In the genomic region with DNA sequence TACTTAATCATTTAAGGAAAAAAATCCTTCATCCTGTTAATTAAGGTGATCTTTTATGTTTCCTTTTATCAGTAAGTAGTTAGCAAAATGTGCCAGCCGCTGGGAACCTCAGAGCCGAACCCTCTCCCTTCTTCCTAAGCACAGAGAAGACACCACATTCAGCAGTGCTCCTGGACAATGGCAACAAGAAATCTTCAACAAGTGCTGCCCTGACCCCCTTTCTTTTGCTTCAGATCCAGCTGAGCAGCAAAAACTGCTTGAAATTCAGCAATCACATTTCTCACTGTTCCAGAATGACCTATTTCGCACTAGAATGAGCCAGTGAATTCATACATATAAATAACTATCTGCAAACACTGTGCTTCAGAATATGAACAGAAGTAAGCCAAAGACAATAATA, we compare ENCODE assay signal across 29 mouse cellular contexts.
DNase-seq lines count a peak whose midpoint lies in the region; ATAC-seq and TF ChIP-seq lines count a peak whose summit lies in the region.
"Had no signal": no experiment of that assay in that cellular context is flagged by ENCODE, and none has a peak within 500 bp of the region (broad histone marks: within the 10 kb centered on the region; RNA-seq: fewer than 3 reads in every experiment).

No protein-coding gene starts in this region.

- no peak overlapping the region for H3K4me2 ChIP-seq in midbrain, embryonic 11.5 days
- H3K4me2 ChIP-seq in midbrain, embryonic 15.5 days, result no peak overlapping the region
- H3K4me2 ChIP-seq: embryonic facial prominence, embryonic 13.5 days; heart, embryonic 11.5 days; hindbrain, embryonic 12.5 days; hindbrain, embryonic 15.5 days; intestine, embryonic 15.5 days had no signal

- no peak overlapping the region for H3K4me3 ChIP-seq in midbrain, embryonic 11.5 days (ENCODE audit: low read depth, low read length)
- H3K4me3 ChIP-seq in midbrain, embryonic 15.5 days, result no peak overlapping the region
- H3K4me3 ChIP-seq: embryonic facial prominence, embryonic 10.5 days; embryonic facial prominence, embryonic 13.5 days; erythroblast, embryonic 14.5 days; gastrocnemius, adult 2 months; hindbrain, embryonic 12.5 days; hindbrain, embryonic 15.5 days; intestine, embryonic 15.5 days had no signal

- peak; percentile 52 for ATAC-seq in frontal cortex, adult (ENCODE audit: low TSS enrichment)
- ATAC-seq in midbrain, embryonic 11.5 days (ENCODE audit: low FRiP score), result peak; percentile 38; the same call in 1 of the 2 replicates
- ATAC-seq in midbrain, embryonic 15.5 days (replicated peaks), result no peak
- ATAC-seq: forebrain, embryonic 14.5 days; forebrain, postnatal 0 days; intestine, embryonic 15.5 days; Patski had no signal

- no peaks in the 10 kb centered on the region; the same call in 1 of the 2 replicates for H3K9me3 ChIP-seq in midbrain, embryonic 11.5 days (ENCODE audit: control insufficient read depth, low read length)
- H3K9me3 ChIP-seq in midbrain, embryonic 15.5 days, result no peaks in the 10 kb centered on the region
- H3K9me3 ChIP-seq: embryonic facial prominence, embryonic 10.5 days; G1E; hindbrain, embryonic 12.5 days; hindbrain, embryonic 15.5 days; intestine, embryonic 15.5 days had no signal

- peak; percentile 40 for DNase-seq in embryo, embryonic 10 days (ENCODE audit: low spot score)
- DNase-seq in embryo, embryonic 11 days, result no peak
- no peak for DNase-seq in frontal cortex, postnatal 14 days (ENCODE audit: low spot score in 2 of 2)
- no peak for DNase-seq in midbrain, embryonic 11.5 days (ENCODE audit: low spot score, missing footprints)
- peak; percentile 70 for DNase-seq in brain, embryonic 14.5 days (ENCODE audit: low read depth)
- DNase-seq: adrenal gland, postnatal 10 days; adrenal gland, postnatal 36 days; B cell, adult 2 months; cerebellum, adult 18-20 months; cerebellum, adult 9-11 months; cerebellum, postnatal 25 days; forebrain, postnatal 0 days; gastrocnemius, adult 2 months; gastrocnemius, postnatal 14 days; heart, adult 11 months; kidney, adult 18-20 months had no signal

- WGBS in midbrain, embryonic 11.5 days, result 24% methylated on average over 3 of the region's 3 CpGs
- 17% methylated on average over 3 of the region's 3 CpGs for WGBS in midbrain, embryonic 15.5 days

- no peaks in the 10 kb centered on the region for H3K27me3 ChIP-seq in midbrain, embryonic 11.5 days (ENCODE audit: control insufficient read depth, insufficient read depth, low read length)
- no peaks in the 10 kb centered on the region for H3K27me3 ChIP-seq in midbrain, embryonic 15.5 days (replicated peaks)
- H3K27me3 ChIP-seq: CH12.LX; embryonic facial prominence, embryonic 13.5 days; hindbrain, embryonic 12.5 days; hindbrain, embryonic 15.5 days; intestine, embryonic 15.5 days; Patski had no signal

- no peak for TF ChIP-seq POLR2A in brain, embryonic 14.5 days (IDR thresholded peaks at IDR 0.05; ENCODE audit: borderline replicate concordance, extremely low read depth, insufficient read depth, insufficient read length, poor library complexity, severe bottlenecking)

- H3K36me3 ChIP-seq in midbrain, embryonic 11.5 days (ENCODE audit: control insufficient read depth, insufficient read depth, low read length), result no peaks in the 10 kb centered on the region
- no peaks in the 10 kb centered on the region for H3K36me3 ChIP-seq in midbrain, embryonic 15.5 days (replicated peaks)
- H3K36me3 ChIP-seq: embryonic facial prominence, embryonic 10.5 days; embryonic facial prominence, embryonic 13.5 days; hindbrain, embryonic 12.5 days; hindbrain, embryonic 15.5 days; intestine, embryonic 15.5 days had no signal

- TF ChIP-seq CTCF in brain, embryonic 14.5 days (IDR thresholded peaks at IDR 0.05; ENCODE audit: borderline replicate concordance, extremely low read depth, insufficient read depth, insufficient read length), result no peak

- no peak overlapping the region for H3K9ac ChIP-seq in midbrain, embryonic 11.5 days (ENCODE audit: low read length)
- no peak overlapping the region for H3K9ac ChIP-seq in midbrain, embryonic 15.5 days
- H3K9ac ChIP-seq: embryonic facial prominence, embryonic 13.5 days; forebrain, postnatal 0 days; hindbrain, embryonic 12.5 days; hindbrain, embryonic 15.5 days; intestine, embryonic 15.5 days had no signal

- H3K4me1 ChIP-seq in midbrain, embryonic 11.5 days (ENCODE audit: control insufficient read depth, insufficient read depth, low read length), result peaks cover 6% of the 10 kb centered on the region
- H3K4me1 ChIP-seq in midbrain, embryonic 15.5 days, result peaks cover 9% of the 10 kb centered on the region
- H3K4me1 ChIP-seq: intestine, embryonic 15.5 days had no signal

- no peak overlapping the region for H3K27ac ChIP-seq in midbrain, embryonic 11.5 days (ENCODE audit: low read depth, low read length)
- no peak overlapping the region for H3K27ac ChIP-seq in midbrain, embryonic 15.5 days
- H3K27ac ChIP-seq: embryonic facial prominence, embryonic 10.5 days; embryonic facial prominence, embryonic 13.5 days; gastrocnemius, adult 2 months; hindbrain, embryonic 12.5 days; hindbrain, embryonic 15.5 days; intestine, embryonic 15.5 days had no signal

Comparison
In these comparisons a context has a peak if more than half of its experiments do, and no peak if none do; other contexts are left out.
1. DNase-seq: peak in embryo, embryonic 10 days (single experiment) and brain, embryonic 14.5 days (single experiment); none in embryo, embryonic 11 days (single experiment), frontal cortex, postnatal 14 days (0 of 2) and midbrain, embryonic 11.5 days (single experiment).